Mouse (Mus musculus): ENCODE data around the gene Mmp9.

DNA sequence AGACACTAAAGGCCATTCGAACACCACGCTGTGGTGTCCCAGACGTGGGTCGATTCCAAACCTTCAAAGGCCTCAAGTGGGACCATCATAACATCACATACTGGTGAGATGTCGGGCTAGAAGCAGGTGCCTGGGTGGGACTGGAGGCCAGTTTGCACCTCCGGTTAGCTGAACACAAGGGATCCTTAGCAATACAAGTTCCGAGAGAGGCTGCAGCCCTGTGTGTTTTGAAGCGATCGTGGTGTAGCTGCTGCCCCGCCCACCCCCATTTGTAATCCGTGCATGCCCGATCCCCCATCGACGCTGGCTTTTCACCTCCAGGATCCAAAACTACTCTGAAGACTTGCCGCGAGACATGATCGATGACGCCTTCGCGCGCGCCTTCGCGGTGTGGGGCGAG, 8.4 kb downstream of the Mmp9 start:
- TF ChIP-seq CTCF (IDR thresholded peaks at IDR 0.05; ENCODE audit: borderline replicate concordance, extremely low read depth, insufficient read depth, insufficient read length) (no peak), POLR2A (IDR thresholded peaks at IDR 0.05; ENCODE audit: borderline replicate concordance, extremely low read depth, insufficient read depth, insufficient read length, poor library complexity, severe bottlenecking) (no peak)

Data from brain, embryonic 14.5 days (tissue).